Mouse (Mus musculus) ovary, postnatal 10 days (tissue): ENCODE results near the gene Gpx4.

Experiments
- DNase-seq: peaks from one replicate; pipeline ENCODE4 v3.0.0; 2022; ENCODE audit warnings: low spot score

Gene Gpx4

GRCm38 (mm10) chr10:80105460-80105859, 58.5 kb downstream of the Gpx4 start, which contains the start of gene Sbno2:
Sbno2 (minus strand) TSS chr10:80105571.
- DNase-seq: no peak

GRCm38 (mm10) chr10:80105926-80106325, 59.0 kb downstream of the Gpx4 start:
- no peak for DNase-seq
